Mouse (Mus musculus) activated CD4-positive, CD25-positive, alpha-beta regulatory T cell, adult 4 months (primary cell): ENCODE results near the gene Tifa. TPM values are rescaled to one million over a fixed set of nuclear protein-coding genes. Genes with fewer than 3 reads are reported as not detected.

Experiments used
- ATAC-seq: one replicate; pipeline ENCODE4 v1.8.0; 2017
- polyA plus RNA-seq, 2 experiments: library from polyadenylated mRNA; unstranded; fragments of 100-300 nt; shearing (Covaris generic); gene quantifications; one replicate each; pipeline ENCODE4 v1.2.1; 2017

Gene Tifa
- polyA plus RNA-seq, 2 experiments from 2014 or later: 0.42 TPM; not detected in 1

DNA sequence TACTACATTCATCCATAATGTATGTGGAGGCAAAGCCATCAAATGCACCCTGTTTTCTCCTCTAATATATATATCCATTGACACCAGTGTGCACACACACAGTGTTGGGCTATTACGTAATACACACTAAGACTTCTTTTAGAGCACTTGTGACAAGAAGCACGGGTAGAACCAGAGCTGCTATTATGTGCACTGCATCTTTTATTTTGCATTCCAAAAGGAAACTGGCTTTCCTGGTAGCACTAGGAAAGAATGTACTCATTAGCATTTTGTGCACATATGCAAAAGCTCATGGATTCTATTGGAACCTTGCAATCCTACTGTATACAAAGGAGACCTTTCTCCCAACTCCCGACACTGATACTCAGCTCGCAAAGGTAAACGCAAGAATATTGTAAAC is 79.3 kb downstream of the Tifa start:
- ATAC-seq: no peak

- ATAC-seq: peak; percentile 25
Measured at GRCm38 (mm10) chr3:127871575-127871974, 82.0 kb downstream of the Tifa start.

DNA sequence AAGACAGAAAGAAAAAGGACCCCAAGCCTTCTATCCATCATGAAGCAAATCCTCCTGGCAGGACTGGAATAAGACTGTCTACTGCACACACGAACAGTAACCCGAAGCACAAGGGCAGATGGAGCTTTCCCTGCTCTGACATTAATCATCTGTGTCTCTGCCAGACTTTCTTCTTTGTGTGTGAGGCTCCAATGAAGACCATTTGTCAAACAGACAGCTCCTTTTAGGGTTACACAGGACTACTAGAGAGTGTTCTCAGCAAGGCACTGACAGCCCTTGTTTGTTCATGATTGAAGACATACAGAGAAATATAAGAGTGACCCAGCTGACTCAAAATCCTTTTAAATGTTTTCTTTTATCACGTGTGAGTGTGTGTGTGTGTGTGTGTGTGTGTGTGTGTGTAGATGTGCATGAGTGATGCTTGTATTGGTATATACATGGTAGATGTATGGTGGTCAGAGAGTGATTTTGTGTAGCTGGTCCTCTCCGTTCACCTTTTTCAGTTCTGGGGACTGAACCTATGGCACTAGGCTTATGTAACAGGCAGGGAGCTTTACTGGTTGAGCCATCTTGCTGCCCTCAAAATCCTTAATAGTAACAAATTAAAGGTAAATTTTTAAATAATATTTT is 84.8 kb downstream of the Tifa start:
- no peak for ATAC-seq

GRCm38 (mm10) chr3:127875059-127875458 is 85.5 kb downstream of the Tifa start:
- peak; percentile 34 for ATAC-seq

DNA sequence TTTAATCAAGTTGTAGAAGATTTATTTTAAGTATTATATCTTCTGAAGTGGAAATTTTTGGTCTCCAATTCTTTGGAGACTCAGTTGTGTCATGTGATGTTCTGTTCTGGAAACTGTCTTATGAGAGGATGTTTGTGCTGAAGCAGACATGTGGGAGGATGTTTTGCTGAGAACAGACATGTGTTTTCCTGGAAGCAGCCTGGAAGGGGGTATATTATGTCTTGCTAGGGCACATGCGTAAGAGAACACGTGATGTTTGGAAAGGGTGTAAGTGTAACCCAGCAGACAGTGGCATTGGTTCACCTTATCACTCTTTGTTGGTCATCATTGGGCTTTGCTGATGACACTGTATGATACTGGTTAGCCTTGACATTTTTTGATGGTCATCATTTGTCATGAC is 85.9 kb downstream of the Tifa start:
- ATAC-seq: peak; percentile 65

GRCm38 (mm10) chr3:127879968-127880367 is 90.4 kb downstream of the Tifa start:
- no peak for ATAC-seq

DNA sequence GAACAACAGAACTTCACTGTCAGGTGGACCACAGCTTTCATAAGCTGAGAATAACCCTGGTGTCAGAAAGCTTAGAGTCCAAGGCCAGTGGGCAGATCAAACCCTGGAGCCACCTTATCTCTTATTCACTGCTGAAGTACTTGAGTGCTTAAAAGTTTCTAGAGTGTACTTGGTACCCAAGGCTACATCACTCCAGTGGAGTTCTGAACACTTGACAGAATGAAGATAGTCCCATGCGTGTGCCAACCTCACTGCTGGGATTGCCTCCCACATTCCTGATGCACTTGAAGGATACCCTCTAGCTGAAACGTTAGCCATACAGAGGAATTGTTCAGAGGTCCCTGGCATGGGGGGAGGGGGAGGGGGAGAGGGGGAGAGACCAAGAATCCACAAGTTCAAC is 92.1 kb downstream of the Tifa start:
- ATAC-seq: no peak

Other genes starting within 250 kb of the Tifa start
- 10 to 100 TPM; 63.3 to 82.0 TPM for gene Larp7, start 236.5 kb upstream of the Tifa start, polyA plus RNA-seq
- gene Zgrf1, start 236.3 kb upstream of the Tifa start, polyA plus RNA-seq: 1 to 10 TPM; 3.8 to 4.8 TPM
- not detected for gene Neurog2, start 156.7 kb upstream of the Tifa start, polyA plus RNA-seq
- under 1 TPM; 0.19 to 0.51 TPM for gene Alpk1, start 9.3 kb upstream of the Tifa start, polyA plus RNA-seq
- gene Ap1ar, start 47.7 kb downstream of the Tifa start, polyA plus RNA-seq: 10 to 100 TPM; 15.4 to 25.2 TPM
- 1 to 10 TPM; 4.0 to 7.2 TPM for gene Fam241a, start 106.5 kb downstream of the Tifa start, polyA plus RNA-seq